ENCODE assay signal across 9 mouse cellular contexts in the genomic region with DNA sequence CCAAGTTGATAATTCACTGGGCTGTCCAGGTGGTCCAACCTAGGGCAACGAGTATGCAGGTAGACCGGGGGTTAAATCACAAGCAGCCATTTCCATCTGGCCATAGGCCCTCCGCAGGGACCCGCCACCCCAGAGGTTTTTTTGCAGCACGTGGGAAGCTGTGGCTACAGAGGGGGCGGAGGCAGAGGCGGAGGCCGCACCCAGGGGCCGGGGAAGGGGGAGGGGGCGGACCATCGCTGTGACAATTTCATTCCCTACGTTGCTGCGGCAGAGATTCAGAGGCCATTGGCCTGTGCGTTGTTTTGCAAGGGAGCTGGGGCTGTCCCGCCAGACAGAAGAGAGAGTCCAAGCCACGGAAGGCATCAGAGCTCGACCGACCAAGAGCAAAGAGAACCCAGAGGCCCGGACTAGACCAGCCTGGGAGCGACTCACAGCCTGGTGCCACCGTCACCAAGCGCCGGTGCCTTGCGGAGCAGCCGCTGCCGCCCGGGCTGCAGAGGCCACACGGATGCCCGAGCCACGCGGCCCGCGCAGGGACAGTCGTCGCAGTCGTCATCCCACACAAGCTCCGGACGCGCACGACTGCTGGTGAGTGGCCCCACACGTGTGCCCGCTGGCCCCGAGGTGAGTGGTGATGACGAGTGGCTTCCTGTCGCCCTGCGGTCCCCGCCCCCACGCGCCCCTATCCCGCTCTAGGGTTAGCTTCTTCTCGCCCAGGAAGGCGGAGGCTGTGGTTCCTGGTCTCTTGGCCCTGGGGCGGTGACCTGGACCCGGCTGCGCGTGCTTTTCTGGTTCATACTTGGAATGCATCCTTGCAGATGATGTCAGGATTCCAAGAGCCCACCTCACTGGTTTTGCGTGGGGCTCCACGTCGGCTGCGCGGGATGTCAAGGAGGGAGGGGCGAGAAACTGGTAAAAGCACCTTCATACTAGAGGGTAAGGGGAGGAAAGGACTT. TPM values are rescaled to one million over a fixed set of nuclear protein-coding genes. Genes with fewer than 3 reads are reported as not detected.
DNase-seq lines count a peak whose midpoint lies in the region; ATAC-seq and TF ChIP-seq lines count a peak whose summit lies in the region.
"Had no signal": no experiment of that assay in that cellular context is flagged by ENCODE, and none has a peak within 500 bp of the region (broad histone marks: within the 10 kb centered on the region; RNA-seq: fewer than 3 reads in every experiment).

A gene (plus strand): TSS at position 222 of the 956 bp plus-strand sequence.

- H3K27me3 ChIP-seq in heart, embryonic 12.5 days (replicated peaks) = no peaks in the 10 kb centered on the region
- H3K27me3 ChIP-seq in kidney, embryonic 16.5 days (ENCODE audit: insufficient read depth, low read length) = no peaks in the 10 kb centered on the region
- H3K27me3 ChIP-seq in midbrain, postnatal 0 days (ENCODE audit: insufficient read depth, low read length) = no peaks in the 10 kb centered on the region

- DNase-seq in 3T3-L1 (ENCODE audit: low read depth, low spot score) = peak; percentile 82
- peak; percentile 70 for DNase-seq in liver
- peak; percentile 81 for DNase-seq in midbrain, postnatal 0 days (ENCODE audit: low spot score)
- DNase-seq in spleen, postnatal 36 days (ENCODE audit: low spot score in 2 of 2) = peak; percentile 88 to 89

- H3K4me2 ChIP-seq in heart, embryonic 12.5 days = peak within 1 kb of the TSS; percentile 91
- H3K4me2 ChIP-seq in kidney, embryonic 16.5 days (replicated peaks; ENCODE audit: low read depth, low read length) = peak within 1 kb of the TSS; percentile 99
- H3K4me2 ChIP-seq in midbrain, postnatal 0 days (ENCODE audit: low read depth, low read length, poor library complexity, severe bottlenecking) = peak within 1 kb of the TSS; percentile 87

- peak; percentile 74 for ATAC-seq in heart, embryonic 12.5 days (ENCODE audit: insufficient number of reproducible peaks, low FRiP score)
- ATAC-seq in kidney, embryonic 16.5 days (ENCODE audit: low FRiP score, low TSS enrichment) = peak; percentile 88
- peak; percentile 89 for ATAC-seq in midbrain, postnatal 0 days (ENCODE audit: low FRiP score)

- TF ChIP-seq CTCF in bone marrow macrophage, adult 2 months (IDR thresholded peaks at IDR 0.05; ENCODE audit: low read depth, low read length) = no peak
- no peak for TF ChIP-seq CTCF in embryonic fibroblast, embryonic 13.5 days (IDR thresholded peaks at IDR 0.05; ENCODE audit: borderline replicate concordance, insufficient read depth, low read length)
- no peak for TF ChIP-seq CTCF in midbrain, postnatal 0 days (IDR thresholded peaks at IDR 0.05)

- WGBS in heart, embryonic 12.5 days = under 1% methylated on average over 62 of the region's 62 CpGs
- under 1% methylated on average over 58 of the region's 62 CpGs for WGBS in kidney, embryonic 16.5 days
- WGBS in midbrain, postnatal 0 days = under 1% methylated on average over 52 of the region's 62 CpGs

- no peaks in the 10 kb centered on the region for H3K36me3 ChIP-seq in heart, embryonic 12.5 days
- no peaks in the 10 kb centered on the region for H3K36me3 ChIP-seq in kidney, embryonic 16.5 days (ENCODE audit: insufficient read depth, low read length)
- no peaks in the 10 kb centered on the region for H3K36me3 ChIP-seq in midbrain, postnatal 0 days (ENCODE audit: insufficient read depth, low read length)
- H3K36me3 ChIP-seq: G1E had no signal

- TF ChIP-seq POLR2A in bone marrow macrophage, adult 2 months (IDR thresholded peaks at IDR 0.05; ENCODE audit: borderline replicate concordance, low read depth, low read length) = peak; percentile 85
- peak; percentile 94 for TF ChIP-seq POLR2A in embryonic fibroblast, embryonic 13.5 days (IDR thresholded peaks at IDR 0.05; ENCODE audit: low read depth, low read length)

- peak within 1 kb of the TSS; percentile 67 for H3K9ac ChIP-seq in heart, embryonic 12.5 days
- H3K9ac ChIP-seq in kidney, embryonic 16.5 days (replicated peaks; ENCODE audit: low read length) = peak within 1 kb of the TSS; percentile 76
- H3K9ac ChIP-seq in midbrain, postnatal 0 days (replicated peaks; ENCODE audit: low read length, poor library complexity, severe bottlenecking) = peak within 1 kb of the TSS; percentile 95

- peak within 1 kb of the TSS; percentile 98 for H3K4me3 ChIP-seq in bone marrow macrophage, adult 2 months (ENCODE audit: insufficient read depth, low read length)
- H3K4me3 ChIP-seq in embryonic fibroblast, embryonic 13.5 days (ENCODE audit: insufficient read depth, low read length) = peak within 1 kb of the TSS; percentile 85
- H3K4me3 ChIP-seq in heart, embryonic 12.5 days = peak within 1 kb of the TSS; percentile 73
- H3K4me3 ChIP-seq in kidney, embryonic 16.5 days (ENCODE audit: low read length) = peak within 1 kb of the TSS; percentile 75
- peak within 1 kb of the TSS; percentile 82 for H3K4me3 ChIP-seq in midbrain, postnatal 0 days (ENCODE audit: low read depth, low read length)

- peaks cover 17% of the 10 kb centered on the region for H3K4me1 ChIP-seq in bone marrow macrophage, adult 2 months (ENCODE audit: control insufficient read depth, insufficient read depth, low read length)
- H3K4me1 ChIP-seq in embryonic fibroblast, embryonic 13.5 days (ENCODE audit: control insufficient read depth, insufficient read depth, low read length) = peaks cover 4% of the 10 kb centered on the region; the same call in 1 of the 2 replicates
- H3K4me1 ChIP-seq in heart, embryonic 12.5 days (replicated peaks) = no peaks in the 10 kb centered on the region
- peaks cover 3% of the 10 kb centered on the region; the same call in 1 of the 2 replicates for H3K4me1 ChIP-seq in kidney, embryonic 16.5 days (ENCODE audit: insufficient read depth, low read length)
- H3K4me1 ChIP-seq in midbrain, postnatal 0 days (ENCODE audit: insufficient read depth, low read length) = no peaks in the 10 kb centered on the region

- peak within 1 kb of the TSS; percentile 89 for H3K27ac ChIP-seq in bone marrow macrophage, adult 2 months (ENCODE audit: insufficient read depth, low read depth, low read length)
- peak within 1 kb of the TSS; percentile 99 for H3K27ac ChIP-seq in embryonic fibroblast, embryonic 13.5 days (ENCODE audit: insufficient read depth, low read length)
- no peak within 1 kb of the TSS for H3K27ac ChIP-seq in heart, embryonic 12.5 days (ENCODE audit: poor library complexity, severe bottlenecking)
- H3K27ac ChIP-seq in kidney, embryonic 16.5 days (ENCODE audit: low read length) = 0 out of 2 replicates have a peak within 1 kb of the TSS, but pooled peaks have one; percentile 1
- peak within 1 kb of the TSS; percentile 89 for H3K27ac ChIP-seq in midbrain, postnatal 0 days (ENCODE audit: low read depth, low read length)

- no peaks in the 10 kb centered on the region for H3K9me3 ChIP-seq in heart, embryonic 12.5 days (replicated peaks)
- H3K9me3 ChIP-seq in kidney, embryonic 16.5 days (ENCODE audit: low read length) = no peaks in the 10 kb centered on the region
- H3K9me3 ChIP-seq in midbrain, postnatal 0 days (ENCODE audit: low read length) = no peaks in the 10 kb centered on the region

RNA-seq across cellular contexts. Expression of the gene that starts here (rescaled TPM):
- polyA plus RNA-seq in bone marrow macrophage, adult 2 months (2012; ENCODE audit: insufficient read depth, insufficient read length, missing spikeins) = 28.3 and 30.3 TPM in 2 replicates
- 30.6 and 40.5 TPM in 2 replicates for polyA plus RNA-seq in embryonic fibroblast, embryonic 13.5 days (2011; ENCODE audit: insufficient read length, low read depth, missing spikeins)
- polyA plus RNA-seq in heart, embryonic 12.5 days (2016; fragmentation: Nextera tagmentation; extraction: Ambion mirVana) = 5.2 and 6.9 TPM in 2 replicates
- 4.5 and 5.0 TPM in 2 replicates for polyA plus RNA-seq in kidney, embryonic 16.5 days (2015; fragmentation: Nextera tagmentation; extraction: Ambion mirVana)
- 25.5 and 31.4 TPM in 2 replicates for total RNA-seq in midbrain, postnatal 0 days (2014; rRNA removed)
- polyA plus RNA-seq in midbrain, postnatal 0 days (2015; fragmentation: Nextera tagmentation; extraction: Ambion mirVana) = 19.3 and 22.2 TPM in 2 replicates
- polyA plus RNA-seq: G1E had no signal
